Mouse (Mus musculus): ENCODE measurements around the gene Rev1. TPM values are rescaled to one million over a fixed set of nuclear protein-coding genes. Genes with fewer than 3 reads are reported as not detected.
A peak's percentile ranks its signal among the peaks of the same experiment; 100 is the strongest.

Rev1 gene
- polyA plus RNA-seq, 2 experiments: 13.0 to 14.6 TPM

GRCm38 (mm10) chr1:38124261-38124660, 5.3 kb downstream of the Rev1 start:
- ATAC-seq (ENCODE audit: insufficient read depth) (no peak), DNase-seq (ENCODE audit: low read depth in 3 of 3, low spot score in 3 of 3) (no peak)
- Histone ChIP-seq H3K4me3 (ENCODE audit: insufficient read depth in 1 of 2, low read depth in 2 of 2, low read length in 2 of 2) (no peak overlapping the region), H3K4me2 (ENCODE audit: low read depth) (peak overlapping the region; percentile 18; the same call in 1 of the 2 replicates), H3K4me1 (replicated peaks; ENCODE audit: control insufficient read depth in 2 of 2, insufficient read depth in 2 of 2, low read length in 1 of 2) (peaks cover 4 to 19% of the 10 kb centered on the region in 2 experiments), H3K27me3 (ENCODE audit: control insufficient read depth, insufficient read depth, low read length) (no peaks in the 10 kb centered on the region), H3K27ac (no peak overlapping the region), H3K9ac (replicated peaks) (no peak overlapping the region), H3K36me3 (replicated peaks; ENCODE audit: control insufficient read depth, insufficient read depth, low read depth) (no peaks in the 10 kb centered on the region), H3K9me3 (ENCODE audit: control insufficient read depth, low read length) (no peaks in the 10 kb centered on the region)
- no peak for TF ChIP-seq EP300 (IDR thresholded peaks at IDR 0.05; ENCODE audit: low read depth)
- TF ChIP-seq CTCF (IDR thresholded peaks at IDR 0.05; ENCODE audit: low read depth): no peak

- 49% methylated on average over 5 of the region's 5 CpGs for WGBS (ENCODE audit: insufficient replicate concordance)
- Histone ChIP-seq H3K4me1 (replicated peaks; ENCODE audit: control insufficient read depth in 2 of 2, insufficient read depth in 2 of 2, low read length in 1 of 2) (peaks cover 0 to 7% of the 10 kb centered on the region in 2 experiments; a peak in 3 of 4 replicates), H3K9ac (replicated peaks) (no peak overlapping the region), H3K4me2 (ENCODE audit: low read depth) (no peak overlapping the region), H3K27me3 (ENCODE audit: control insufficient read depth, insufficient read depth, low read length) (no peaks in the 10 kb centered on the region), H3K9me3 (ENCODE audit: control insufficient read depth, low read length) (no peaks in the 10 kb centered on the region), H3K36me3 (replicated peaks; ENCODE audit: control insufficient read depth, insufficient read depth, low read depth) (no peaks in the 10 kb centered on the region; the same call in 1 of the 2 replicates), H3K27ac (no peak overlapping the region), H3K4me3 (ENCODE audit: insufficient read depth in 1 of 2, low read depth in 2 of 2, low read length in 2 of 2) (no peak overlapping the region)
- TF ChIP-seq EP300 (IDR thresholded peaks at IDR 0.05; ENCODE audit: low read depth) (no peak), CTCF (IDR thresholded peaks at IDR 0.05; ENCODE audit: low read depth) (no peak)
- ATAC-seq (ENCODE audit: insufficient read depth): no peak
- DNase-seq (ENCODE audit: low read depth in 3 of 3, low spot score in 3 of 3): no peak
These were observed 8.7 kb downstream of the Rev1 start for GRCm38 (mm10) chr1:38120877-38121276.

DNA sequence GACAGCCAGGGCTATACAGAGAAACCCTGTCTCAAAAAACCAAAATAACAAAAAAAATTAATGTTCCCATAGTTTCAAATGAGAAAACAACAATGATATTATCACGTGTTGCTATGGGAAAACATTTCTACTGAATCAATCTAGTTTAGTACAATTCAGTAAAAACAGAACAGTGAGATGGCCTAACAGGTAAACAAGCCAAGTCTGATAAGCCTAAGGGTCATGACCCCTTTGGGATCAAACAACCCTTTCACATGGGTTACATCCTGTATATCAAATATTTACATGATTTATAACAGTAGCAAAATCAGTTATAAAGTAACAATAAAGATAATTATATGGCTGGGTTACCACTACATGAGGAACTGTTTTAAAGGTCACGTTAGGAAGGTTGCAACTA, 11.0 kb downstream of the Rev1 start:
- DNase-seq (ENCODE audit: low read depth in 3 of 3, low spot score in 3 of 3) (no peak), ATAC-seq (ENCODE audit: insufficient read depth) (no peak)
- H3K4me1 ChIP-seq (replicated peaks; ENCODE audit: control insufficient read depth in 2 of 2, insufficient read depth in 2 of 2, low read length in 1 of 2): peaks cover 0 to 5% of the 10 kb centered on the region in 2 experiments; a peak in 2 of 4 replicates
- H3K27ac ChIP-seq: no peak overlapping the region
- H3K4me2 ChIP-seq (ENCODE audit: low read depth): no peak overlapping the region
- H3K27me3 ChIP-seq (ENCODE audit: control insufficient read depth, insufficient read depth, low read length): no peaks in the 10 kb centered on the region
- H3K4me3 ChIP-seq (ENCODE audit: insufficient read depth in 1 of 2, low read depth in 2 of 2, low read length in 2 of 2): no peak overlapping the region
- no peaks in the 10 kb centered on the region for H3K9me3 ChIP-seq (ENCODE audit: control insufficient read depth, low read length)
- no peak overlapping the region for H3K9ac ChIP-seq (replicated peaks)
- TF ChIP-seq CTCF (IDR thresholded peaks at IDR 0.05; ENCODE audit: low read depth) (no peak), EP300 (IDR thresholded peaks at IDR 0.05; ENCODE audit: low read depth) (no peak)
- WGBS (ENCODE audit: insufficient replicate concordance): 72% methylated on average over 2 of the region's 2 CpGs
- H3K36me3 ChIP-seq (replicated peaks; ENCODE audit: control insufficient read depth, insufficient read depth, low read depth): no peaks in the 10 kb centered on the region; the same call in 1 of the 2 replicates

DNA sequence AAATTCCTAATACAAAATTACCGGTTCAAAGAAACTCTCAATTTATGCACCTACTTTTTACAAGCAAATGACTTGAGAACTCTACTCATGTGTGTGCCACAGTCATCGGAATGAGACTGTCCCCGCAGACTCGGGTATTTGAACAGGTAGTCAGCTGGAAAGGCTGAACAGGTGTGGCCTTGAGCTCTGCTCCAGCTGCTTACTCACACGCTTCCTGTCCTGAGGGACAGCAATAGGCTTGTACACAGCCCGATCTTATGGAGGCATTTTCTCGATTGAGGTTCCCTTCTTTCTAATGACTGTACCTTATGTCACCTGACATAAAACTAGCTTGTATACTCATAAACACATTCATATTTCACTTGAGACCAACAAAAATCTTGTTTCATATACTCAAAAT, 19.8 kb downstream of the Rev1 start:
- Histone ChIP-seq H3K36me3 (replicated peaks; ENCODE audit: control insufficient read depth, insufficient read depth, low read depth) (no peaks in the 10 kb centered on the region; the same call in 1 of the 2 replicates), H3K27me3 (ENCODE audit: control insufficient read depth, insufficient read depth, low read length) (no peaks in the 10 kb centered on the region), H3K4me3 (ENCODE audit: insufficient read depth in 1 of 2, low read depth in 2 of 2, low read length in 2 of 2) (no peak overlapping the region), H3K9me3 (ENCODE audit: control insufficient read depth, low read length) (no peaks in the 10 kb centered on the region), H3K9ac (replicated peaks) (no peak overlapping the region), H3K4me1 (replicated peaks; ENCODE audit: control insufficient read depth in 2 of 2, insufficient read depth in 2 of 2, low read length in 1 of 2) (peaks cover 0 to 4% of the 10 kb centered on the region in 2 experiments; a peak in 2 of 4 replicates), H3K4me2 (ENCODE audit: low read depth) (no peak overlapping the region), H3K27ac (no peak overlapping the region)
- ATAC-seq (ENCODE audit: insufficient read depth) (no peak), DNase-seq (ENCODE audit: low read depth in 3 of 3, low spot score in 3 of 3) (no peak)
- WGBS (ENCODE audit: insufficient replicate concordance): 69% methylated on average over 7 of the region's 7 CpGs
- TF ChIP-seq EP300 (IDR thresholded peaks at IDR 0.05; ENCODE audit: low read depth) (no peak), CTCF (IDR thresholded peaks at IDR 0.05; ENCODE audit: low read depth) (no peak)

DNA sequence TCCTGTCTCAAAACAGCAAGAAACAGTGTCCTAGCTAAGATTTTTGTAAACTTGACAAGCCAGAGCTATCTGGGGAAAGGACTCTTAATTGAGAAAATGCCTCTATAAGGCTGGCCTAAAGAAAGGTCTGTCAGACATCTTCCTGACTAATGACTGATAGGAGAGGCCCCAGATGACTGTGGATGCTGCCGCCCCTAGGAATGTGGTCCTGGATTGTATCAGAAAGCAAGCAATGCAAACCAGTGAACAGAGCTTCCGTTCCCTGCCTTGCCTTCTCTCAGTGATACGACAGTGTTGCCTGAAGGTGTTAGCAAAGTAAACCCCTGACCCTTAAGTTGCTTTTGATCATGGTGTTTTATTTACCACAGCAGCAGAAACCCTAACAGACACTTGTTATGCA, 25.8 kb downstream of the Rev1 start:
- Histone ChIP-seq H3K9ac (replicated peaks) (no peak overlapping the region), H3K4me3 (ENCODE audit: insufficient read depth in 1 of 2, low read depth in 2 of 2, low read length in 2 of 2) (no peak overlapping the region), H3K9me3 (ENCODE audit: control insufficient read depth, low read length) (no peaks in the 10 kb centered on the region), H3K27me3 (ENCODE audit: control insufficient read depth, insufficient read depth, low read length) (no peaks in the 10 kb centered on the region), H3K27ac (no peak overlapping the region), H3K4me1 (replicated peaks; ENCODE audit: control insufficient read depth in 2 of 2, insufficient read depth in 2 of 2, low read length in 1 of 2) (peaks cover 0 to 2% of the 10 kb centered on the region in 2 experiments; a peak in 1 of 4 replicates), H3K36me3 (replicated peaks; ENCODE audit: control insufficient read depth, insufficient read depth, low read depth) (peaks cover 6% of the 10 kb centered on the region; the same call in 1 of the 2 replicates), H3K4me2 (ENCODE audit: low read depth) (no peak overlapping the region)
- DNase-seq (ENCODE audit: low read depth in 3 of 3, low spot score in 3 of 3) (no peak), ATAC-seq (ENCODE audit: insufficient read depth) (no peak)
- no peak for TF ChIP-seq EP300 (IDR thresholded peaks at IDR 0.05; ENCODE audit: low read depth)
- no peak for TF ChIP-seq CTCF (IDR thresholded peaks at IDR 0.05; ENCODE audit: low read depth)
- 71% methylated on average over 3 of the region's 3 CpGs for WGBS (ENCODE audit: insufficient replicate concordance)
